Mouse (Mus musculus) neutrophil, adult 65 days (primary cell): ENCODE results near the gene Ambn. TPM values are rescaled to one million over a fixed set of nuclear protein-coding genes. Genes with fewer than 3 reads are reported as not detected.

ENCODE experiments used
- total RNA-seq: library from RNA; stranded (reverse); gene quantifications from 2 replicates; pipeline ENCODE4 v1.2.4, GENCODE M21; 2023

The Ambn gene
- not detected in 2 replicates for total RNA-seq

DNA sequence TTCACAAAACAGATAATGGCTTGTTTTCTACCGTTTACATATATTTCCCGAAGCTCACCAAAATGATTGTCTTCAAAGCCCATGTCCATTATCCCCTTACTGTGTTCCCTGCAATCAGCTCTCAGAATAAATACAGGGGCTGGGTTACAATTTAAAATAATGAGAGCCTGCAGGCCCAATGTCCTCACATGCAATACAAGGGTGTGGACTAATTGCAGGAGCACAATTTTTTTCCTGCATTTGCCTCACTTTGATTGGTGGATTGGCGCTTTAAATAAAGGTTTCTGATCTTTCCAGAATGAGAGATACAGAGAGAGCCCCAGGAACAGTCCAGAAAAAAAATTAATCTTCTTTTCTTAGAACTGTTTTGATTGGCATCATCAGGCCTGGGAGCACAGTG, at the start of gene Ambn:
TSS of gene Ambn (plus strand) at position 301 of the 400 bp plus-strand sequence.

DNA sequence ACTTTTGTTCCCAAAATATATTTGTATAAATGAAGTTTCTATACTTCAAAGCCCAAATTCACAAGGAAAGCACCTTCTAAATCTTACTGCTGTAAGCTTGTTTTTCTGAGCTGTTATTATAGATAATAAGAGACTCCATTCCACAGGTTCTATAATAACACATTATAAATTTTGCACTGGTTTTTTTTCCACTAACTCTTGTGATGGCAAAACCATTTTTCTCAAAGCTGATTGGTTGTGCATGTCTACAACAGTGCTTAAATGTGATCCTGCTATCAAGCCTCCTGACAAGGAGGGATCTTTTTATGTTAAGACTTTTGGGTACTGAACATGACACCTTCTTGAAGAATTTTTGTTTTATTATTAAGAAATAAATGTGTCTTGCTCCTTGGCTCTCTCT, 31.9 kb downstream of the Ambn start, which contains the start of gene Enam:
TSS of gene Enam (plus strand) at position 301 of the 400 bp plus-strand sequence.

Other genes with a start within 250 kb of the Ambn start
- not detected in 2 replicates for gene Gm7714, start 187.1 kb upstream of the Ambn start, total RNA-seq
- gene Prol1, start 138.7 kb upstream of the Ambn start, total RNA-seq, result not detected in 2 replicates
- not detected in 2 replicates for gene Amtn, start 79.9 kb upstream of the Ambn start, total RNA-seq
- not detected in 2 replicates for gene Enam, start 32.0 kb downstream of the Ambn start, total RNA-seq
- 35.7 and 53.5 TPM in 2 replicates for gene Jchain, start 71.9 kb downstream of the Ambn start, total RNA-seq
- 25.8 and 36.6 TPM in 2 replicates for gene Utp3, start 98.5 kb downstream of the Ambn start, total RNA-seq
- gene Rufy3, start 109.0 kb downstream of the Ambn start, total RNA-seq, result 8.6 and 10.5 TPM in 2 replicates
- gene Grsf1, start 220.2 kb downstream of the Ambn start, total RNA-seq, result 31.2 and 32.0 TPM in 2 replicates